Mouse (Mus musculus) kidney, embryonic 16.5 days (tissue): Measurements from ENCODE around the gene Hrc. TPM values are rescaled to one million over a fixed set of nuclear protein-coding genes. Genes with fewer than 3 reads are reported as not detected.
"Not testable (repeated sequence)": the region's sequence is repeated elsewhere in the genome, so short reads cannot be mapped to it uniquely, and the experiment has no call there.

Experiments
- ATAC-seq: fragments of 200-750 bp; cut with Nextera tagmentation; 2 replicates; pipeline ENCODE4 v1.8.0; 2017; ENCODE audit warnings: moderate TSS enrichment; ENCODE audit not compliant: low FRiP score, low TSS enrichment
- H3K27ac ChIP-seq: fragments of 300-500 bp; sonication (generic); 2 replicates; pipeline ENCODE4 v1.5.1; 2014; ENCODE audit warnings: low read length
- H3K27me3 ChIP-seq: fragments of 300-500 bp; sonication (generic); 2 replicates; pipeline ENCODE4 v1.6.1; 2014; ENCODE audit warnings: low read length, control low read depth, mixed read lengths; ENCODE audit not compliant: insufficient read depth
- H3K36me3 ChIP-seq: fragments of 300-500 bp; sonication (generic); 2 replicates; pipeline ENCODE4 v1.6.1; 2014; ENCODE audit warnings: low read length, control low read depth, mixed read lengths; ENCODE audit not compliant: insufficient read depth
- H3K4me1 ChIP-seq: fragments of 300-500 bp; sonication (generic); 2 replicates; pipeline ENCODE4 v1.6.1; 2014; ENCODE audit warnings: low read length, control low read depth, mixed read lengths; ENCODE audit not compliant: insufficient read depth
- H3K4me2 ChIP-seq: fragments of 300-500 bp; sonication (generic); replicated peaks from 2 replicates; pipeline ENCODE4 v1.6.1; 2014; ENCODE audit warnings: low read depth, low read length
- H3K4me3 ChIP-seq: fragments of 300-500 bp; sonication (generic); 2 replicates; pipeline ENCODE4 v1.5.1; 2014; ENCODE audit warnings: mild to moderate bottlenecking, low read length
- H3K9ac ChIP-seq: fragments of 300-500 bp; sonication (generic); replicated peaks from 2 replicates; pipeline ENCODE4 v1.6.1; 2014; ENCODE audit warnings: low read length
- H3K9me3 ChIP-seq: fragments of 300-500 bp; sonication (generic); 2 replicates; pipeline ENCODE4 v1.6.1; 2016; ENCODE audit warnings: low read length, control low read depth
- WGBS: fragments of 180-500 bp; shearing (Covaris S2); extraction: QIAGEN DNeasy Blood & Tissue Kit; methylation state at CpG from one replicate; pipeline ENCODE4 v1.1.7; 2014; 5-methylcytosine and 5-hydroxymethylcytosine counted together
- polyA plus RNA-seq: library from polyadenylated mRNA; unstranded; fragments of >200 nt; fragmentation: Nextera tagmentation; extraction: Ambion mirVana; gene quantifications from 2 replicates; pipeline ENCODE4 v1.2.1, GENCODE M21; 2015

The Hrc gene
- polyA plus RNA-seq, 1 experiment from 2014 or later = 1.8 TPM

GRCm38 (mm10) chr7:45340066-45340442 is 5.0 kb downstream of the Hrc start:
- peak overlapping the region; percentile 79 for H3K9ac ChIP-seq

GRCm38 (mm10) chr7:45340669-45341068 is 5.6 kb downstream of the Hrc start:
- 0% methylated on average over 11 of the region's 11 CpGs for WGBS
- Histone ChIP-seq H3K27ac (peak overlapping the region; percentile 71), H3K9ac (peak overlapping the region; percentile 79), H3K27me3 (no peaks in the 10 kb centered on the region), H3K4me1 (peaks cover 35% of the 10 kb centered on the region), H3K9me3 (no peaks in the 10 kb centered on the region), H3K4me3 (peak overlapping the region; percentile 62), H3K36me3 (no peaks in the 10 kb centered on the region), H3K4me2 (peak overlapping the region; percentile 90)
- ATAC-seq = peak; percentile 15; the same call in 1 of the 2 replicates

More at GRCm38 (mm10) chr7:45340066-45340442, 5.0 kb downstream of the Hrc start:
- ATAC-seq = no peak
- Histone ChIP-seq H3K9me3 (no peaks in the 10 kb centered on the region), H3K27me3 (no peaks in the 10 kb centered on the region), H3K4me1 (peaks cover 41% of the 10 kb centered on the region), H3K27ac (peak overlapping the region; percentile 71), H3K4me3 (peak overlapping the region; percentile 62), H3K36me3 (no peaks in the 10 kb centered on the region), H3K4me2 (peak overlapping the region; percentile 90)
- under 1% methylated on average over 11 of the region's 11 CpGs for WGBS

GRCm38 (mm10) chr7:45341303-45341702 is 6.2 kb downstream of the Hrc start:
- Histone ChIP-seq H3K36me3 (no peaks in the 10 kb centered on the region), H3K4me3 (peak overlapping the region; percentile 62), H3K4me2 (peak overlapping the region; percentile 90), H3K9me3 (no peaks in the 10 kb centered on the region), H3K27me3 (no peaks in the 10 kb centered on the region), H3K9ac (no peak overlapping the region; the same call in 1 of the 2 replicates), H3K27ac (peak overlapping the region; percentile 71), H3K4me1 (peaks cover 35% of the 10 kb centered on the region)
- peak; percentile 6; the same call in 1 of the 2 replicates for ATAC-seq
- 4% methylated on average over 8 of the region's 8 CpGs for WGBS

- Histone ChIP-seq H3K4me1 (peaks cover 35% of the 10 kb centered on the region), H3K4me3 (no peak overlapping the region), H3K36me3 (no peaks in the 10 kb centered on the region), H3K27me3 (no peaks in the 10 kb centered on the region), H3K9me3 (no peaks in the 10 kb centered on the region), H3K27ac (no peak overlapping the region), H3K9ac (no peak overlapping the region), H3K4me2 (no peak overlapping the region)
- WGBS = 92% methylated on average over 11 of the region's 11 CpGs
- no peak for ATAC-seq
These were observed 7.0 kb downstream of the Hrc start for GRCm38 (mm10) chr7:45342081-45342480.

GRCm38 (mm10) chr7:45343543-45343942 is 8.5 kb downstream of the Hrc start:
- no peaks in the 10 kb centered on the region for H3K9me3 ChIP-seq
- 25% methylated on average over 13 of the region's 13 CpGs for WGBS
- H3K4me1 ChIP-seq = peaks cover 25% of the 10 kb centered on the region
- no peak overlapping the region for H3K4me3 ChIP-seq
- no peak overlapping the region for H3K27ac ChIP-seq
- no peak overlapping the region for H3K4me2 ChIP-seq
- no peaks in the 10 kb centered on the region for H3K36me3 ChIP-seq
- no peaks in the 10 kb centered on the region for H3K27me3 ChIP-seq
- no peak for ATAC-seq
- H3K9ac ChIP-seq = no peak overlapping the region

- no peaks in the 10 kb centered on the region for H3K9me3 ChIP-seq
- no peak for ATAC-seq
- H3K4me2 ChIP-seq = no peak overlapping the region
- no peaks in the 10 kb centered on the region for H3K4me1 ChIP-seq
- H3K9ac ChIP-seq = no peak overlapping the region
- H3K36me3 ChIP-seq = no peaks in the 10 kb centered on the region
- no peak overlapping the region for H3K27ac ChIP-seq
- H3K27me3 ChIP-seq = no peaks in the 10 kb centered on the region; the same call in 1 of the 2 replicates
- WGBS = 64% methylated on average over 13 of the region's 13 CpGs
- no peak overlapping the region for H3K4me3 ChIP-seq
These were observed 11.8 kb downstream of the Hrc start for GRCm38 (mm10) chr7:45346905-45347304.

- whole genome bisulfite sequencing = 24% methylated on average over 5 of the region's 5 CpGs
- ATAC-seq = no peak
These were observed 18.0 kb downstream of the Hrc start for GRCm38 (mm10) chr7:45353041-45353440.

GRCm38 (mm10) chr7:45355318-45356020 is 20.4 kb downstream of the Hrc start:
- Histone ChIP-seq H3K4me3 (no peak overlapping the region), H3K27ac (no peak overlapping the region), H3K27me3 (peaks cover 6% of the 10 kb centered on the region; the same call in 1 of the 2 replicates), H3K9me3 (no peaks in the 10 kb centered on the region), H3K36me3 (no peaks in the 10 kb centered on the region), H3K4me2 (no peak overlapping the region), H3K4me1 (no peaks in the 10 kb centered on the region), H3K9ac (no peak overlapping the region)
- ATAC-seq = no peak; the same call in 1 of the 2 replicates
- 72% methylated on average over 15 of the region's 15 CpGs for WGBS

More at GRCm38 (mm10) chr7:45353041-45353440, 18.0 kb downstream of the Hrc start:
- Histone ChIP-seq H3K36me3 (no peaks in the 10 kb centered on the region), H3K4me1 (no peaks in the 10 kb centered on the region), H3K9ac (no peak overlapping the region), H3K4me3 (no peak overlapping the region), H3K27ac (no peak overlapping the region), H3K4me2 (no peak overlapping the region), H3K9me3 (no peaks in the 10 kb centered on the region), H3K27me3 (no peaks in the 10 kb centered on the region; the same call in 1 of the 2 replicates)

GRCm38 (mm10) chr7:45356087-45356486 is 21.0 kb downstream of the Hrc start:
- 30% methylated on average over 13 of the region's 13 CpGs for WGBS
- no peak overlapping the region for H3K4me2 ChIP-seq
- peak; percentile 52 for ATAC-seq

GRCm38 (mm10) chr7:45359081-45359480 is 24.0 kb downstream of the Hrc start:
- peaks cover 39% of the 10 kb centered on the region for H3K27me3 ChIP-seq
- H3K27ac ChIP-seq, H3K9ac ChIP-seq, H3K9me3 ChIP-seq, ATAC-seq, H3K4me1 ChIP-seq, H3K4me3 ChIP-seq, H3K4me2 ChIP-seq, H3K36me3 ChIP-seq: not testable (repeated sequence)
- 69% methylated on average over 8 of the region's 11 CpGs for WGBS

More at GRCm38 (mm10) chr7:45356087-45356486, 21.0 kb downstream of the Hrc start:
- Histone ChIP-seq H3K9me3 (no peaks in the 10 kb centered on the region), H3K27ac (no peak overlapping the region), H3K9ac (no peak overlapping the region), H3K36me3 (no peaks in the 10 kb centered on the region), H3K4me1 (no peaks in the 10 kb centered on the region), H3K27me3 (peaks cover 13% of the 10 kb centered on the region), H3K4me3 (no peak overlapping the region)
